Mouse (Mus musculus) heart, postnatal 0 days (tissue): Measurements from ENCODE around the gene Kndc1. TPM values are rescaled to one million over a fixed set of nuclear protein-coding genes. Genes with fewer than 3 reads are reported as not detected.

Source experiments
- ATAC-seq: fragments of 200-750 bp; cut with Nextera tagmentation; 2 replicates; pipeline ENCODE4 v1.8.0; 2017; ENCODE audit warnings: low read depth, moderate number of reproducible peaks, moderate library complexity; ENCODE audit not compliant: insufficient read depth
- DNase-seq: peaks from one replicate; pipeline ENCODE4 v3.0.0-alpha.2; 2016; ENCODE audit warnings: low spot score
- H3K27ac ChIP-seq: fragments of 300-500 bp; sonication (generic); 2 replicates; pipeline ENCODE4 v1.5.1; 2014; ENCODE audit warnings: low read depth, mild to moderate bottlenecking
- H3K27me3 ChIP-seq: fragments of 300-500 bp; sonication (generic); 2 replicates; pipeline ENCODE4 v1.6.1; 2014; ENCODE audit warnings: low read length, mixed read lengths; ENCODE audit not compliant: control insufficient read depth, insufficient read depth
- H3K36me3 ChIP-seq: fragments of 300-500 bp; sonication (generic); replicated peaks from 2 replicates; pipeline ENCODE4 v1.6.1; 2014; ENCODE audit warnings: low read length, mixed read lengths; ENCODE audit not compliant: control insufficient read depth, insufficient read depth
- H3K4me1 ChIP-seq: fragments of 300-500 bp; sonication (generic); 2 replicates; pipeline ENCODE4 v1.6.1; 2014; ENCODE audit warnings: antibody characterized with exemption; ENCODE audit not compliant: control insufficient read depth, insufficient read depth
- H3K4me2 ChIP-seq: fragments of 300-500 bp; sonication (generic); 2 replicates; pipeline ENCODE4 v1.6.1; 2014; ENCODE audit warnings: low read depth, mild to moderate bottlenecking, low read length, moderate library complexity
- H3K4me3 ChIP-seq: fragments of 300-500 bp; sonication (generic); 2 replicates; pipeline ENCODE4 v1.5.1; 2014; ENCODE audit warnings: low read depth, low read length
- H3K9ac ChIP-seq: fragments of 300-500 bp; sonication (generic); replicated peaks from 2 replicates; pipeline ENCODE4 v1.6.1; 2014; ENCODE audit warnings: low read depth, low read length, mixed read lengths
- H3K9me3 ChIP-seq: fragments of 300-500 bp; sonication (generic); replicated peaks from 2 replicates; pipeline ENCODE4 v1.6.1; 2016; ENCODE audit warnings: low read length; ENCODE audit not compliant: control insufficient read depth
- CTCF ChIP-seq: IDR thresholded peaks from 2 replicates; pipeline ENCODE4 v1.5.1; 2016; ENCODE audit warnings: antibody characterized with exemption, control low read depth, low read depth
- EP300 ChIP-seq: IDR thresholded peaks from 2 replicates; pipeline ENCODE4 v1.6.1; 2016; ENCODE audit warnings: antibody characterized with exemption, low read depth
- WGBS: fragments of 180-500 bp; shearing (Covaris S2); extraction: QIAGEN DNeasy Blood & Tissue Kit; methylation state at CpG from one replicate; pipeline ENCODE4 v1.1.7; 2014; 5-methylcytosine and 5-hydroxymethylcytosine counted together
- polyA plus RNA-seq: library from polyadenylated mRNA; unstranded; fragments of >200 nt; fragmentation: Nextera tagmentation; extraction: Ambion mirVana; gene quantifications from 2 replicates; pipeline ENCODE4 v1.2.1, GENCODE M21; 2015
- total RNA-seq: library from RNA; depleted of rRNA; stranded (reverse); fragments of >200 nt; gene quantifications from 2 replicates; pipeline ENCODE4 v1.2.3, GENCODE M21; 2014; ENCODE audit warnings: low replicate concordance

Gene Kndc1
- total and polyA plus RNA-seq, 2 experiments from 2014 or later, result not detected

- Histone ChIP-seq H3K9me3 (no peaks in the 10 kb centered on the region), H3K4me2 (no peak overlapping the region), H3K4me3 (no peak overlapping the region), H3K36me3 (no peaks in the 10 kb centered on the region), H3K4me1 (no peaks in the 10 kb centered on the region), H3K27me3 (peaks cover 13% of the 10 kb centered on the region), H3K9ac (no peak overlapping the region), H3K27ac (no peak overlapping the region)
- TF ChIP-seq EP300 (no peak), CTCF (no peak)
- 23% methylated on average over 6 of the region's 6 CpGs for WGBS
- DNase-seq, result no peak
- ATAC-seq, result no peak
Observed at GRCm38 (mm10) chr7:139905261-139905660, 10.8 kb downstream of the Kndc1 start.

- TF ChIP-seq EP300, result no peak
- peak; percentile 55 for TF ChIP-seq CTCF
- Histone ChIP-seq H3K4me1 (no peaks in the 10 kb centered on the region), H3K27ac (no peak overlapping the region), H3K9me3 (no peaks in the 10 kb centered on the region), H3K4me3 (no peak overlapping the region), H3K9ac (no peak overlapping the region), H3K4me2 (no peak overlapping the region), H3K27me3 (peaks cover 11% of the 10 kb centered on the region), H3K36me3 (no peaks in the 10 kb centered on the region)
- 4% methylated on average over 6 of the region's 6 CpGs for WGBS
- DNase-seq (peak; percentile 33), ATAC-seq (peak; percentile 69)
Observed at GRCm38 (mm10) chr7:139905661-139906060, 11.2 kb downstream of the Kndc1 start.

DNA sequence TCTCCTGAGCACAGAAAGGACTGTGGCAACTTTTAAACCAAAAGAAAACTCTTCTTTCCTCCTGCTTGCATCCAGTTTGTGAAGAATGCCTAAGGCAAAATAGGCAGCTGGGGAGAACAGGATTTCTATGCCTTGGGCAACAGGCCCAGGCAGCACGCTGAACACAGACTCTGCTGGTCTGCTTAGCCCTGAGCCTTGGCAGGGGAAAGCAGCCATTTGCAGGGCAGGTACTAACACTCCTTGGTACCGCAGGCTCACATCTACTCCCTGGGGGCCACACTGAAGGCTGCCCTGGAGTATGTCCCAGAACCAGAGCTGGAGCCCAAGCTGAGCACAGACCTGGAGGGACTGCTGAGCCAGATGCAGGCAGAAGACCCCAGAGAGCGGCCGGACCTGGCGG, 13.7 kb downstream of the Kndc1 start:
- no peak for TF ChIP-seq CTCF
- no peak for TF ChIP-seq EP300
- no peak for DNase-seq
- Histone ChIP-seq H3K4me3 (no peak overlapping the region), H3K4me1 (no peaks in the 10 kb centered on the region), H3K9ac (no peak overlapping the region), H3K27me3 (peaks cover 16% of the 10 kb centered on the region), H3K4me2 (no peak overlapping the region), H3K27ac (no peak overlapping the region), H3K36me3 (no peaks in the 10 kb centered on the region), H3K9me3 (no peaks in the 10 kb centered on the region)
- WGBS, result 72% methylated on average over 5 of the region's 5 CpGs
- ATAC-seq, result no peak

DNA sequence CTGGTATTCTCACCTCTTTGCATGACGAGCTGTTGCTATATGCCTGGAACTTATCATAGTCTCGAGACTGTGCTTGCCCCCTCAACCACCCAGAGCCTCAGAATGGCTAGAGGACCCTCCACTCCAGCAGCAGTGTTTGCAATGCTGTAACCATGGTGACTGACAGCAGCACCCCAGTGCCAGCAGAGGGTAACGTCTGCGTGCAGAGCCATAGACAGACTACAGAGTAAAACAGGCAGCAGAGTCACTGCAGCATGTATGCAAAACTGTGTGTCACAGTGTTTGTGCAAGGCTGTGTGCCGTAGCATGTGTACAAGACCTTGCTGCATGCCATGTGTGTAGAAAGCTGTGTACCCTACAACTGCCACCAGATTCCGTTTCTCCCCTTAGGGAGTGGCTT, 15.0 kb downstream of the Kndc1 start:
- H3K9ac ChIP-seq, result no peak overlapping the region
- H3K4me1 ChIP-seq, result no peaks in the 10 kb centered on the region
- TF ChIP-seq CTCF (no peak), EP300 (no peak)
- DNase-seq (no peak), ATAC-seq (no peak)
- H3K27ac ChIP-seq, result no peak overlapping the region
- no peak overlapping the region for H3K4me2 ChIP-seq
- H3K4me3 ChIP-seq, result no peak overlapping the region
- no peaks in the 10 kb centered on the region for H3K9me3 ChIP-seq
- peaks cover 28% of the 10 kb centered on the region for H3K27me3 ChIP-seq
- no peaks in the 10 kb centered on the region for H3K36me3 ChIP-seq
- 34% methylated on average over 6 of the region's 6 CpGs for WGBS

DNA sequence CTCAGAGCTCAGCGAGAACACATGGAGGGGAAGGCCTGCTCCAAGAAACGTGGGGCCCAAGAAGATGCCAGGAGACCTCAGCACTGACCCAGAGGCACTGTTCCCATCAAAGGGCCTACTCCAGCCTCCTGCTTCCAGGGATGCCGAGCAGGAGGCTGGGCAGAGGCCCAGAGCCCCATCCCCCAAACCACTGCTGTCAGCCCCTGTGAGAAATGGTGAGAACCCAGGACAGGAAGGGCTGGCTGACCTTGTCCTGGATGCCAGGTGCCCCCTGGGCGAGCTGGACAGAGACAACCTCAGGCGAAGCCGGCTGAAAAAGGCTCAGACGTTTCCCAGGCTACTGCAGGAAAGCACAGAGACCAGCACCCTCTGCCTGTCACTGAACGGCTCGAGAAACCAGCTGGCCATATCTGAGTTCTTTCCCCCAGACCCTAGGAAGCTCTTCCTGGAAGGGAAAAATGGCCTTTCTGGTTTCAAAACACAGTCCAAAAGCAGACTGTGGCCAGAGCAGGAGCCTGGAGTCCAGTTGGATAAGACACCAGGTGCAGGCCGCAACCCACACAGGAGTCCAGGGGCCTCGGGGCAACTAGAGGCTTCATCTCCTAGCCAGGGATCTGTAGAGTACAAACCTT, 15.8 kb downstream of the Kndc1 start:
- no peak for ATAC-seq
- H3K4me2 ChIP-seq, result no peak overlapping the region
- no peak overlapping the region for H3K9ac ChIP-seq
- no peak for DNase-seq
- no peaks in the 10 kb centered on the region for H3K4me1 ChIP-seq
- TF ChIP-seq EP300 (no peak), CTCF (no peak)
- peaks cover 31% of the 10 kb centered on the region for H3K27me3 ChIP-seq
- H3K27ac ChIP-seq, result no peak overlapping the region
- H3K4me3 ChIP-seq, result no peak overlapping the region
- no peaks in the 10 kb centered on the region for H3K9me3 ChIP-seq
- no peaks in the 10 kb centered on the region for H3K36me3 ChIP-seq
- WGBS, result 42% methylated on average over 11 of the region's 11 CpGs
